Mouse (Mus musculus) small intestine, adult 2 months (tissue): ENCODE data around the gene Alk. TPM values are rescaled to one million over a fixed set of nuclear protein-coding genes. Genes with fewer than 3 reads are reported as not detected.

Experiments used
- H3K27ac ChIP-seq: fragments of 200-500 bp; 2 replicates; pipeline ENCODE4 v1.5.1; 2012; ENCODE audit warnings: low read depth, low read length, control low read depth, inconsistent platforms; ENCODE audit not compliant: insufficient read depth
- H3K27me3 ChIP-seq: fragments of 200-500 bp; 2 replicates; pipeline ENCODE4 v1.6.1; 2012; ENCODE audit warnings: mild to moderate bottlenecking, moderate library complexity, low read length, inconsistent platforms; ENCODE audit not compliant: control insufficient read depth, insufficient read depth
- H3K36me3 ChIP-seq: fragments of 200-500 bp; 2 replicates; pipeline ENCODE4 v1.6.1; 2012; ENCODE audit warnings: mild to moderate bottlenecking, low read length, control low read depth, inconsistent platforms; ENCODE audit not compliant: control insufficient read depth, insufficient read depth
- H3K4me1 ChIP-seq: fragments of 200-500 bp; 2 replicates; pipeline ENCODE4 v1.6.1; 2012; ENCODE audit warnings: low read length, inconsistent platforms, mixed read lengths; ENCODE audit not compliant: control insufficient read depth, insufficient read depth, insufficient read length
- H3K4me3 ChIP-seq: fragments of 200-500 bp; 2 replicates; pipeline ENCODE4 v1.5.1; 2012; ENCODE audit warnings: low read depth, mild to moderate bottlenecking, control low read depth, inconsistent platforms, low read length, moderate library complexity
- CTCF ChIP-seq: fragments of 200-500 bp; IDR thresholded peaks from 2 replicates; pipeline ENCODE4 v1.5.1; 2012; ENCODE audit warnings: low read depth, mild to moderate bottlenecking, control low read depth, inconsistent platforms, low read length, moderate library complexity, mixed read lengths; ENCODE audit not compliant: insufficient replicate concordance, insufficient read length; ENCODE audit errors: extremely low read depth
- POLR2A ChIP-seq: fragments of 200-500 bp; IDR thresholded peaks from 2 replicates; pipeline ENCODE4 v1.6.1; 2012; ENCODE audit warnings: low read depth, mild to moderate bottlenecking, control low read depth, inconsistent platforms, low read length, moderate library complexity
- WGBS: fragments of 180-500 bp; shearing (Covaris S2); methylation state at CpG from one replicate; pipeline ENCODE4 v1.1.7; 2018; 5-methylcytosine and 5-hydroxymethylcytosine counted together
- polyA plus RNA-seq: library from polyadenylated mRNA; depleted of rRNA; stranded (reverse); fragments of >200 nt; gene quantifications from 2 replicates; pipeline ENCODE4 v1.2.3, GENCODE M21; 2012

Gene Alk
- polyA plus RNA-seq, 1 experiment = 0.09 TPM

- no peak overlapping the region for H3K27ac ChIP-seq
- H3K36me3 ChIP-seq = no peaks in the 10 kb centered on the region
- TF ChIP-seq POLR2A (no peak), CTCF (no peak)
- H3K4me3 ChIP-seq = no peak overlapping the region
- H3K4me1 ChIP-seq = no peaks in the 10 kb centered on the region
- WGBS = 69% methylated on average over 5 of the region's 5 CpGs
- no peaks in the 10 kb centered on the region for H3K27me3 ChIP-seq
Measured at GRCm38 (mm10) chr17:72268529-72268928, 335.9 kb downstream of the Alk start.

GRCm38 (mm10) chr17:72265171-72266022 is 339.0 kb downstream of the Alk start:
- WGBS = 77% methylated on average over 9 of the region's 9 CpGs
- TF ChIP-seq CTCF (no peak), POLR2A (no peak)
- no peak overlapping the region for H3K27ac ChIP-seq

GRCm38 (mm10) chr17:72253411-72253810 is 351.0 kb downstream of the Alk start:
- H3K4me1 ChIP-seq = no peaks in the 10 kb centered on the region
- 81% methylated on average over 5 of the region's 5 CpGs for WGBS
- no peak overlapping the region for H3K27ac ChIP-seq

More at GRCm38 (mm10) chr17:72265171-72266022, 339.0 kb downstream of the Alk start:
- H3K27me3 ChIP-seq = no peaks in the 10 kb centered on the region
- H3K36me3 ChIP-seq = no peaks in the 10 kb centered on the region
- no peak overlapping the region for H3K4me3 ChIP-seq
- no peaks in the 10 kb centered on the region for H3K4me1 ChIP-seq

GRCm38 (mm10) chr17:72251554-72251953 is 352.9 kb downstream of the Alk start:
- WGBS = 76% methylated on average over 4 of the region's 4 CpGs
- TF ChIP-seq POLR2A = no peak
- no peak for TF ChIP-seq CTCF
- H3K4me1 ChIP-seq = no peaks in the 10 kb centered on the region
- no peaks in the 10 kb centered on the region for H3K36me3 ChIP-seq
- no peak overlapping the region for H3K27ac ChIP-seq
- no peaks in the 10 kb centered on the region for H3K27me3 ChIP-seq
- no peak overlapping the region for H3K4me3 ChIP-seq

More at GRCm38 (mm10) chr17:72253411-72253810, 351.0 kb downstream of the Alk start:
- H3K36me3 ChIP-seq = no peaks in the 10 kb centered on the region
- H3K27me3 ChIP-seq = no peaks in the 10 kb centered on the region
- TF ChIP-seq CTCF (no peak), POLR2A (no peak)
- H3K4me3 ChIP-seq = no peak overlapping the region

GRCm38 (mm10) chr17:72250482-72251405 is 353.7 kb downstream of the Alk start:
- H3K27me3 ChIP-seq = no peaks in the 10 kb centered on the region
- no peak overlapping the region for H3K27ac ChIP-seq
- WGBS = 57% methylated on average over 7 of the region's 7 CpGs
- TF ChIP-seq CTCF = no peak
- TF ChIP-seq POLR2A = no peak
- H3K36me3 ChIP-seq = no peaks in the 10 kb centered on the region
- no peaks in the 10 kb centered on the region for H3K4me1 ChIP-seq
- no peak overlapping the region for H3K4me3 ChIP-seq

GRCm38 (mm10) chr17:72242036-72242435 is 362.4 kb downstream of the Alk start:
- H3K27ac ChIP-seq = no peak overlapping the region
- 21% methylated on average over 4 of the region's 4 CpGs for WGBS
- no peaks in the 10 kb centered on the region for H3K36me3 ChIP-seq
- H3K4me1 ChIP-seq = no peaks in the 10 kb centered on the region
- H3K27me3 ChIP-seq = no peaks in the 10 kb centered on the region
- no peak overlapping the region for H3K4me3 ChIP-seq
- TF ChIP-seq CTCF (peak; percentile 69; the same call in 1 of the 2 replicates), POLR2A (no peak)
